Mouse (Mus musculus): ENCODE results near the gene Klhl33. TPM values are rescaled to one million over a fixed set of nuclear protein-coding genes. Genes with fewer than 3 reads are reported as not detected.
"Not testable (repeated sequence)": the region's sequence is repeated elsewhere in the genome, so short reads cannot be mapped to it uniquely, and the experiment has no call there.

The Klhl33 gene
- polyA plus RNA-seq, 1 experiment: not detected

- peak overlapping the region; percentile 76 for H3K4me3 ChIP-seq (replicated peaks; ENCODE audit: control insufficient read depth, low read depth, low read length)
- 14% methylated on average over 12 of the region's 12 CpGs for WGBS
- H3K4me1 ChIP-seq (ENCODE audit: control insufficient read depth, insufficient read depth, low read length): peaks cover 1% of the 10 kb centered on the region
- H3K27ac ChIP-seq (ENCODE audit: control insufficient read depth, insufficient read depth, low read depth, low read length, poor library complexity): peak overlapping the region; percentile 74
- TF ChIP-seq POLR2A (IDR thresholded peaks at IDR 0.05; ENCODE audit: borderline replicate concordance, control insufficient read depth, low read depth, low read length) (no peak), CTCF (IDR thresholded peaks at IDR 0.05; ENCODE audit: control insufficient read depth, insufficient read depth, low read length) (no peak)
These were observed 34.2 kb upstream of the Klhl33 start for GRCm38 (mm10) chr14:50931493-50932020.

DNA sequence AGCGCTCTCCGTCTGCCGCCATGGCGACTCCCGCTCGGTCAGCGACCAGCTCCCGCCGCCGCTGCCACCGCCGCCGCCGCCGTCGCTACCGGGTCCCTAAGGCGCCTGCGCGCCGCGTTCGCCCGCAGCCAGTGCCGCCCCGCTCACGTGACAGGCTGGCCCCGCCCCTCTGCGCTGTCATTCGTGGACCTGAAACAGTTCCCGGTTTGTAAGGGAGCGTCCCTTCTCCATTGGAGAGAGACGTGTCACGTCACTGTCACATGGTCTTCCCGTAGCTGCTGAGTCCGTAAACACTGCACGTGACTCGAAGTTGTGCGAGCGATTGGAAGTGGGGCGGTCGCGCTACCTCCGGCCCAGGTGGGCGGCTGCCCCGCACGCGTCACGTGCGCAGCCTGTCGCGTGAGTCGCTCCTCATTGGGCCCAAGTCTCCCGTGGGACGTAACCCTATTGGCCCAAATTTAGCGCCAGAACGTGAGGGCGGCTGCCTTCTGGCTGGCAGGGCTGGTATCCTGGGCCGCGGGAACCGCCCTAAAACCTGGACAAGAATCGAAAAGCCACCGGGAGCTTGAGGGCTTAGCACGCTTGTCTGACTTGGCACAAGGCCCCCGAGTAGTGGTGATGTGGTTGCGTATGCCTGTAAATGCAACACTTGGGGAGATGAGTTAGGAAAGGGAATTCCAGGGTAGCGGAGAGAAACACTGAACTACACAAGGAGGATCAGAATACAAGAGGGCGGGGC is 33.6 kb upstream of the Klhl33 start, which contains the start of the genes Pip4p1 and Pnp:
Gene Pip4p1 (minus strand): TSS at position 103 of the 739 bp plus-strand sequence.
Gene Pnp (plus strand): TSS at position 329 of the 739 bp plus-strand sequence.
- under 1% methylated on average over 67 of the region's 68 CpGs for WGBS
- TF ChIP-seq CTCF (IDR thresholded peaks at IDR 0.05; ENCODE audit: control insufficient read depth, insufficient read depth, low read length): no peak
- peak; percentile 78; the same call in 1 of the 2 replicates for TF ChIP-seq POLR2A (IDR thresholded peaks at IDR 0.05; ENCODE audit: borderline replicate concordance, control insufficient read depth, low read depth, low read length)
- peak within 1 kb of the TSS; percentile 76 for H3K4me3 ChIP-seq (replicated peaks; ENCODE audit: control insufficient read depth, low read depth, low read length)
- peaks cover 1% of the 10 kb centered on the region for H3K4me1 ChIP-seq (ENCODE audit: control insufficient read depth, insufficient read depth, low read length)
- H3K27ac ChIP-seq (ENCODE audit: control insufficient read depth, insufficient read depth, low read depth, low read length, poor library complexity): peak within 1 kb of the TSS; percentile 95

- Histone ChIP-seq H3K4me3 (replicated peaks; ENCODE audit: control insufficient read depth, low read depth, low read length) (peak overlapping the region; percentile 76), H3K27ac (ENCODE audit: control insufficient read depth, insufficient read depth, low read depth, low read length, poor library complexity) (peak overlapping the region; percentile 95), H3K4me1 (ENCODE audit: control insufficient read depth, insufficient read depth, low read length) (peaks cover 1% of the 10 kb centered on the region)
- peak; percentile 14; the same call in 1 of the 2 replicates for TF ChIP-seq POLR2A (IDR thresholded peaks at IDR 0.05; ENCODE audit: borderline replicate concordance, control insufficient read depth, low read depth, low read length)
- no peak for TF ChIP-seq CTCF (IDR thresholded peaks at IDR 0.05; ENCODE audit: control insufficient read depth, insufficient read depth, low read length)
- WGBS: under 1% methylated on average over 38 of the region's 38 CpGs
These were observed 33.1 kb upstream of the Klhl33 start for GRCm38 (mm10) chr14:50930377-50930753.

- TF ChIP-seq CTCF (IDR thresholded peaks at IDR 0.05; ENCODE audit: control insufficient read depth, insufficient read depth, low read length): no peak
- TF ChIP-seq POLR2A (IDR thresholded peaks at IDR 0.05; ENCODE audit: borderline replicate concordance, control insufficient read depth, low read depth, low read length): no peak
- peak overlapping the region; percentile 95 for H3K27ac ChIP-seq (ENCODE audit: control insufficient read depth, insufficient read depth, low read depth, low read length, poor library complexity)
- H3K4me3 ChIP-seq (replicated peaks; ENCODE audit: control insufficient read depth, low read depth, low read length): peak overlapping the region; percentile 76
- H3K4me1 ChIP-seq (ENCODE audit: control insufficient read depth, insufficient read depth, low read length): peaks cover 1% of the 10 kb centered on the region
- WGBS: 6% methylated on average over 10 of the region's 10 CpGs
These were observed 32.6 kb upstream of the Klhl33 start for GRCm38 (mm10) chr14:50929951-50930350.

GRCm38 (mm10) chr14:50927366-50927765 is 30.1 kb upstream of the Klhl33 start:
- H3K4me1 ChIP-seq (ENCODE audit: control insufficient read depth, insufficient read depth, low read length): peaks cover 1% of the 10 kb centered on the region
- 86% methylated on average over 3 of the region's 3 CpGs for WGBS
- TF ChIP-seq CTCF (IDR thresholded peaks at IDR 0.05; ENCODE audit: control insufficient read depth, insufficient read depth, low read length) (no peak), POLR2A (IDR thresholded peaks at IDR 0.05; ENCODE audit: borderline replicate concordance, control insufficient read depth, low read depth, low read length) (no peak)
- H3K4me3 ChIP-seq (replicated peaks; ENCODE audit: control insufficient read depth, low read depth, low read length): no peak overlapping the region
- no peak overlapping the region for H3K27ac ChIP-seq (ENCODE audit: control insufficient read depth, insufficient read depth, low read depth, low read length, poor library complexity)

DNA sequence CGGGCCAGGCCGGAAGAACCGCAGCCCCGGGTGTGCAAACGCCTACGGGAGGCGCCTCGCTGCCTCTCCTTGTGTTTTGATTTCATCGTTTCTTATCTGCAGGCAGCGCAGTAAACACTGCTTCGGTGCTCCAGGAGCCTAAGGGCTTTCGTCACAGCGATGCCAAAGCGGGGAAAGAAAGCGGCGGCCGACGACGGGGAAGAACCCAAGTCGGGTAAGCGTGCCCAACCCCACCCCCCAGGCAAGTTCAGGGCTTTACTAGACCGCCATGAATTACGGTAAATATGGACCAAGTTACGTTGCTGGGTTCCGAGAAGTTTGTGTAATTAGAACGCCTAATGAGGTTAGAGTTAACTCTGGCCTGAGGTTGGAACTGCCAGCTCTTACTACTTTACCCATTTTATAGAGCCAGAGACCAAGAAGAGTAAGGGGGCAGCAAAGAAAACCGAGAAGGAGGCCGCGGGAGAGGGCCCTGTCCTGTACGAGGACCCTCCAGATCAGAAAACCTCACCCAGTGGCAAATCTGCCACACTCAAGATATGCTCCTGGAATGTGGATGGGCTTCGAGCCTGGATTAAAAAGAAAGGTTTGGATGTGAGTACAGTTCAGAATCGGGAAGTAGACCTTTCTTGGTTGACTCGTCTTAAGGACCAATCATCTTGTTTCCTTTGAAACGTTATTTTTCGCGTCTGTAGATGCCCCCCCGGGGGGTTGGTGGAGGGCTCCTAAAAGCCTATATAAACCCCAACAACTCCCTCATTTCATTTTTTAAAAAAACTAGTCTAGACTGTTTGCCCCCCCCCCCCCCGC is 28.0 kb upstream of the Klhl33 start:
- whole genome bisulfite sequencing: 1% methylated on average over 38 of the region's 38 CpGs
- H3K4me1 ChIP-seq (ENCODE audit: control insufficient read depth, insufficient read depth, low read length): no peaks in the 10 kb centered on the region; the same call in none of the 2 replicates
- peak overlapping the region; percentile 96 for H3K4me3 ChIP-seq (replicated peaks; ENCODE audit: control insufficient read depth, low read depth, low read length)
- peak overlapping the region; percentile 97 for H3K27ac ChIP-seq (ENCODE audit: control insufficient read depth, insufficient read depth, low read depth, low read length, poor library complexity)
- TF ChIP-seq POLR2A (IDR thresholded peaks at IDR 0.05; ENCODE audit: borderline replicate concordance, control insufficient read depth, low read depth, low read length) (no peak), CTCF (IDR thresholded peaks at IDR 0.05; ENCODE audit: control insufficient read depth, insufficient read depth, low read length) (no peak)

GRCm38 (mm10) chr14:50924281-50925064 is 27.2 kb upstream of the Klhl33 start, which contains the start of the genes Osgep and Apex1:
Gene Osgep, minus strand, starts transcription at chr14:50924893.
Gene Apex1, plus strand, starts transcription at chr14:50924968.
- Histone ChIP-seq H3K27ac (ENCODE audit: control insufficient read depth, insufficient read depth, low read depth, low read length, poor library complexity) (peak within 1 kb of the TSS; percentile 97), H3K4me1 (ENCODE audit: control insufficient read depth, insufficient read depth, low read length) (no peaks in the 10 kb centered on the region; the same call in none of the 2 replicates), H3K4me3 (replicated peaks; ENCODE audit: control insufficient read depth, low read depth, low read length) (peak within 1 kb of the TSS; percentile 96)
- WGBS: under 1% methylated on average over 57 of the region's 57 CpGs
- TF ChIP-seq CTCF (IDR thresholded peaks at IDR 0.05; ENCODE audit: control insufficient read depth, insufficient read depth, low read length): 0 out of 2 replicates have a peak, but pooled peaks have one; percentile 6
- TF ChIP-seq POLR2A (IDR thresholded peaks at IDR 0.05; ENCODE audit: borderline replicate concordance, control insufficient read depth, low read depth, low read length): peak; percentile 84

GRCm38 (mm10) chr14:50923437-50923836 is 26.1 kb upstream of the Klhl33 start:
- WGBS: 60% methylated on average over 1 of the region's 1 CpGs
- H3K4me3 ChIP-seq (replicated peaks; ENCODE audit: control insufficient read depth, low read depth, low read length); H3K4me1 ChIP-seq (ENCODE audit: control insufficient read depth, insufficient read depth, low read length); H3K27ac ChIP-seq (ENCODE audit: control insufficient read depth, insufficient read depth, low read depth, low read length, poor library complexity): not testable (repeated sequence)
